Mouse (Mus musculus) right cerebral cortex, postnatal 10 days (tissue): Measurements from ENCODE around the gene Rasgef1b.
"Not testable (repeated sequence)": the region's sequence is repeated elsewhere in the genome, so short reads cannot be mapped to it uniquely, and the experiment has no call there.

ENCODE experiments used
- DNase-seq, 2 experiments: peaks; one replicate each; pipeline ENCODE4 v3.0.0; 2021; ENCODE audit warnings: low spot score in 2 of 2

Gene Rasgef1b

DNA sequence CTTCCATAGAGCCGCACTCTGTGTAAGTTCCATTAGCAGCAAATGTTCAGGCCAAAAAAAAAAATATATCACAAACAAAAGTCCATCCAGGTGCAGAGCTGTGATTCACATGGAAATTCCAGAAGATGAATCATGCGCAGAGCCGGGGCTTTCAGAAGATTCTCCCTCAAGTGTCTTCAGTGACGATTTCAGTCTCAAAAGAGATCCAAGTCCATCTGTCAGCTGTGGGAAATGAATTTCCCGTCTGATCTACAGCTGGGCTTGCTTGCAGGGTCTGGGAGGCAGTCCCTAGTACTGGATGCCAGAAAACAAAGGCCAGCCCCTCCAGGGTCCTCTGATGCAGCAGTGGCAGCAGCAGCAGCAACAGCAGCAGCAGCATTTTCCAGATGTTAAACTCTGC, 510.5 kb downstream of the Rasgef1b start:
- peak; percentile 48 to 63 for DNase-seq

DNA sequence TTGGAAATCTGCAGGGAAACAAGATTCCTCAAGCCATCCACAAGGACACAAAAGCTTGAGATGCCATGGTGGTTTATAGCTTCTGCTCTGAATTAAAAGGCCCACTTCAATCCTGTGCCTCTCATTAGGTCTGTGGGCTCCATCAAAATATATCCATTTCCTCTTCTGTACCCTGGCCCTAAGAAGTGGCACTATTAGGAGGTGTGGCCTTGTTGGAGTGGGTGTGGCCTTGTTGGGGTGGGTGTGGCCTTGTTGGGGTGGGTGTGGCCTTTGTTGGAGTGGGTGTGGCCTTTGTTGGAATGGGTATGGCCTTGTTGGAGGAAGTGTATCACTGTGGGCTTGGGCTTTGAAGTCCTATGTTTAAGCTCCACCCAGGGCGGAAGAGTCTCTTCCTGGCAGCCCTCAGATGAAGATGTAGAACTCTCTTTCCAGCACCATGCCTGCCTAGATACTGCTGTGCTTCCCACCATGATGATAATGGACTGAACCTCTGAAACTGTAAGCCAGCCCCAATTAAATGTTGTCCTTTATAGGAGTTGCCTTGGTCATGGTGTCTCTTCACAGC, 512.2 kb downstream of the Rasgef1b start:
- DNase-seq, result not testable (repeated sequence)

DNA sequence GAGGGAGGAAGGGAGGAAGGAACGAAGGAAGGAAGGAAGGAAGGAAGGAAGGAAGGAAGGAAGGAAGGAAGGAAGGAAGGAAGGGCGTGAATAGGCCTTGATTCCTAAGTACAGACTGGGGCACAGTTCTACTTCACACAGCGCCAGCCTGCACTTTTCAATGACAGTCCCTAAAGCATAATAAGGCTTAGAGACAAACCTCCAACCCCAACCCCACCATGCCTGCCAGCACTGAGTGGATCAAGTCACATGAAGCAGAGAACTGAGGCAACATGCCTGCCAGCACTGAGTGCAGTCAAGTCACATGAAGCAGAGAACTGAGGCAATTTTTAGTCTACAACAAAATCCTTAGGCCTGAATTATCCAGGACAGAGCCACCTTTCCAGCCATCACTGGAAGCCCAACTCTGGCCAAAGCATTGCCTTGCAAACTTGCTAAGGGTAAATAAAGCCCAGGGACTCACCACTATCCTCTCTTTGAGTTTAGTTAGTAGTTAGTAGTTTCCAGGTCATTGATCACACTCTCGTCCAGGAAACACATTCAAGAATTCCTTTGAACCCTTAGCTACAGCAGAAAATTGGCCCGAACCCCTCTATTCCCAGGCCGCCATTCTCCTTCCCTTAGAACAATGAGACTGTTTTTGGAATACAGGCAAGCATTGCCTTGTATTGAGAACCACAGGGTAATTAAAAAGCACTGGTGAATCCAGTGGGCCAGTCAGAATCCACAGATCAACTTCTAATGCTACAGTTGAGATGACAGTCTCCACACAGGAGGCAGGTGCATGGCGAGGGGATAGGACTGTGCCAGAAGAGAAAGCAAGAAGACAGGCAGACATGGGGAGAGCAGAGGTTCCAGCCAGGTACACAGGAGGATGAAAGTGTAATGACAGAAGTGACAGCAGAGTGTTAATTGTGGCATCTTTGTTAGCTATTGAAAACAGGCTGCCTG, 513.4 kb downstream of the Rasgef1b start:
- DNase-seq, result no peak

DNA sequence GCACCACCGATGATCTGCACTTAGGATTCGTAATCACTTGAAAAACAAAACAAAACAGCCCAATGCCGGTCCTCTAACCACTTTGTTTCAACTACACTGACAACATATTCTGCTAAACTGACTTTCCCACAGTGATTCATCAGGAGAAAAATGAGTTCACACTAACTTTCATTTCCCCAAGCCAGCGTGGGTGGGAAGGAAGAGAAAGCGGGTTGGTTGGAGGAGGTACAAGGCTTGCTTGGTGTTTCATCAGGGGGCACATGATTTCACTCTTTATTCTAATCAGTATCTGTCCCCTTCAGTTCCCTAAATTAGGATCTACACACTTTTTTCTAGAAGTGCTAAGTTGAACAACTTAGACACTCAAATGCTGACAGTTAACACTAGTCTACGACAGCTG, 514.5 kb downstream of the Rasgef1b start:
- DNase-seq, result no peak

DNA sequence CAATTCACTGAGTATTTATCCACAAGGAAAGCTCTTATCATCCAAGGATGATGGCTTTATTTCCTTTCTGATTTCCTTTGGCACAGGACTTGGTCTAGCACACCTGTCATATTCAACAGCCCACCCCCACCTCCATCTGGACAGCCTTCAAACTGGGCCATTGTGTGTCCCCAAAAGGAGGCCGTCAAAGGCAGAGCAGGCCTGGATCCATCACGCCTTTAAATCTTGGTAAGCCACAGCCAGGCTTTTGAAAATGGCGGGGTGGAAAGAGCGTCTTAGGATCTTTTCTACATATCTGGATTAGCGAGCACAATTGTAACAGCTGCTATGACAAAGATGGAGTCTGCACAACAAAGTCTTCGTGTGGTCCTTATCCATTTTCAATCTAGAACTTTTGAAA, 515.7 kb downstream of the Rasgef1b start:
- DNase-seq, result no peak

DNA sequence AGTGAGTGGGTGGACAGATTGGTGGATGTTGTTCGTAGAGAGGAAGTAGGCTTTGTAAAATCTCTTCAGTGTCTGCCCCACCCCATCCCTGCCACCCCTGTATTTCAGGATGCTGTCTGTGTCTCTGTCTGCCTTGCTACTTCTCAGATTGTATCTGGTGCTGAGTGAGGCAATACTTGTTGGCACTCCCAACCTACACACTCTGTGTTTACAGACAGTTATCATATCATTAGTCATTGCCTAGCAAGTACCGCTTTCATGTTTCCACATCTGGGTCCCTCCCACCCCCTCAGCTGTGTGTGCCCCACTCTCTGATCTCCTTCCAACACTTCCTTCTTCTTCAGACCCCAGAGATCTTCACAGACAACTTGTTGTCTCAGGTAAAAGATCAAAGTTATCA, 525.4 kb downstream of the Rasgef1b start:
- no peak for DNase-seq

DNA sequence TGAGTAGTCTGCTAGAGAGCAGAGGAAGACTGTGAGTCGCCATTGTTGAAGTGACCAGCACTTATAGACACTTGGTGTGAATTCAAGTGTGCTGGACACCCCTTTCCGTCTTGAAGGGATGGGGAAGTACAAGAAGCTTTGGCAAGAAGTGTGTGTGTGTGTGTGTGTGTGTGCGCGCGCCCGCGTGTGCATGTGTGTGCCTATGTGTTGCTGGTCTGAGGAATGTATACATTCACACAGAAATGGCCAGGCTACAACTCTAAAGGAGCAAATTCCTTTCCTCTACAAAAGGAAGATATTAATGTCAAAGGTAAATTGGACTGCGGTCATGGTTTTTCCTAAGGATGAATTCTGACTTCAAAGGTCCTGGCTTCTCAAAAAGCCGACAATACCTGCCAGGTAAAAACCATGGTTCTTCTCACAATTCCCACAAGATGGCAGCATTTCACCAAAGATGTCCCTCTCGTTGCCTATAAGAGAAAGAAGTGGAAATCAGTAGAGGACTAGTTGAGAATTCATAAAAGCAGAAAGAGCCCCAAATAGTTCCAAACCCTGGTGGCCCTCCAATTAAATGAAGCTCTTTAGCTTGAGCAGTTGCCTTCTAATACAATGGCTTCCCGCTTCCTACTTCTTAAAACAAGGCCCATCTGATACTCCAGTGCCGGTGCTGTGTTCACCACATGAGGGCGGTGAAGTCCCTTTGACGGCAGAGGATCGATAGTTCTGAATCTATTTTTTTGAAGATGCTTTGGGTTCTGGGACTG, 526.6 kb downstream of the Rasgef1b start:
- DNase-seq, result peak; percentile 67 to 73

DNA sequence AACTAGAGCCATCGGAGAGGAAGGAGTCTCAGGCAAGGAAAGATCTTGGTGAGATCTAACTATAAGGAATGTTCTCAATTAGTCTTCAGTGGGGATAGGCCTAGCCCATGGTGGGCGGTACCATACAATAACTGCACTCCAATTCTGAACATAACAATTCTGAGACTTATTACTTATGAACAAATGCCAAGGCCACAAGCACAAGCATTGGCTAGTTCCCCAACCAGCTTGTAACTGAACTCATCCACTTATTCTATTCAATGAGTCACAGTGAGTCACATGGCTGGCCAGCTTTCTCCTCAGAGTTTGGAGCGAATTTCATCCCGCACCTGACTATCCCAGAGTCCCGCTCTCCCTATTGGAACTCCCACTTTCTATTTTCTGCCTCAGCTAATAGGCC, 533.4 kb downstream of the Rasgef1b start:
- no peak for DNase-seq

DNA sequence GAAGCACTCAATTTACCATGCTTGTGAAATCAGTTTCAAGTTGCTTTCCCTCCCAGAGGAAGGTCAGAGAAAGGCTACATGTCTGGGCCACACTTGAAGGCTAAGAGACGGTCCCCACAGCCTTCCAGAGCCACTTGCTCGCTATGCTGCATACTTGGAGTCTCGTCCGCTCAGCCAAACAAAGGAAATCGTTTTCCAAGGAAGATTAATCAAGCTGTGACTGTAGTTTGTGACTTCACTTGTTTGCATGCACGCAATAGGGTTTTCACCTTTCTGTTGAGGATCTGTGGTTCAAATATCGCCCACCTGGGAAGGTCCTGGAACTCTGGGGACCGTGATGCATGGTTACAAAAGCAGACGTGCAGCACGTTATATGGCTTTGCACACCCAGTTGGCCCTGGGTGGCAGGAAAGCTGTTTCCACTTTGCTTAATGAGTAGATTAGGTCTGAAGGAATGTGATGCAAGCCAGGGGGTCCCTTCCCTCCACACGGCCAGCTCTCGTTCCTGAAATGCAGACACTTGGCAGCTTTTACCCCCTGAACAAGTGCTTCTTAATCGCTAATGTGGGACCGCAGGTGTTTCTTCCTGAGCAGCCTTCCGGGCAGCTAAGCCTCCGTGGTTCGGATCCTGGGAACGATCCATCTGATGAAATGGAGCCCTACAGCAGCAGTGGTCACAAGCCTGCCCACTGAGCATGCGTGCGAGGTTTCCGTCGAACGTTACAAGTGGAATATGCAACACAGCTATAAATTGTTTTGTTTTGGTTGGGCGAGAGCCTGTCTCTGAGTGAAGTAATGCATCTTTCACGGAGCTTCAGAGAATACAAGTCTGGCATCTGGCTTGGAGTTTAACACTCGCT, 537.7 kb downstream of the Rasgef1b start:
- no peak for DNase-seq

DNA sequence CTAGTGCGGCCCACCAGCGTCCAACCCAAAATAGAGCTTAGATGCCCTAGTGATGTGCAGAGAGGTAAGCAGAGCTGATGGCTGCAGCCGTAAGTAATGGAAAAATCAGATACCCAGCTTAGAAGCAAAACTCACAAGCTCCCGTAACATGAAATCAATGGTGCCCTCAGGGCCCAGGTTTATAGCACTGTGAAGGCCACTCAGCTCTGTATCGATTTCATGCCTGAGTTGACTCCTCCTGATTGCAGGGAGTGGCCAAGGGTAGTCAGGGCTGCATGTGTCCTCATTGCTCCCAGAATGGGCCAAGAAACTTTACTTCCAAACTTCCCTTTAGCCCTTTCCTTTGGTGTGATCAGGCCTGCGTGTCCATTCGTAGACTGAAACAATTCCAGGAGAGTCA, 545.2 kb downstream of the Rasgef1b start:
- no peak for DNase-seq

DNA sequence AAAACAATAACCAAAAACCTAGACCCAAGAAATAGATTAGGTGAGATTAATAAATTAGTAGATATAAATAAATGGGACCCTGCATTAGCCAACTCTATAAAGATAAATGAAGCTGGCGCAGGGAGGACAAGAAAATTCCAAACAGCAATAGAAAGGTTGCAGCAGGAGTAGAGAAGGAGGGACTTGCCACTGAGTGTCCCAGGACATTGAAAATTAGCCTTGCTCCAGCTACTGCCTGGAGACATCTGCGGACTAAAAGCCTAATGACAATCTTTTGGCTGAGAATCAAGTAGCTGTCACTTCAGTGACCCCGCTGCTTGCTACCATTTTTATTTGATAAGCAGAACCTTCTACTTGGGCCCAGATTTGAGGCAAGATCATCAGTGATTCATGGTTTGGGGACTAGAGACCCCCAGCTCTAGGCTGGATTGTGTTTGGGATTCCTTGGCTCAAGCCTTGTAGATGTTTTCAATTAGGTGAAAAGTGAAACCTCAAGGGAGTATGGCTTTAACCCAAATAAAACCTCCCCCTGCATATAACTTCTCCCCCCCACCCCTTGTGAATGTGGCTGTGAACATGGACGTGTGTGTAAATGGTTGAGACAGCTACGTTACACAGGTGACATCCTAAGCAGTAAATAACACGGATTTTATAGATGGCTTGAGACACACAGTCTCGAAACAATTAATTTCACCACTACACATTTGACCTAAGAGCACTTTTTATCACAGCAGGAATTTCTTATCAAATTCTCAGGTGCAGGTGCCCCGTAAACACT, 554.1 kb downstream of the Rasgef1b start:
- no peak for DNase-seq

DNA sequence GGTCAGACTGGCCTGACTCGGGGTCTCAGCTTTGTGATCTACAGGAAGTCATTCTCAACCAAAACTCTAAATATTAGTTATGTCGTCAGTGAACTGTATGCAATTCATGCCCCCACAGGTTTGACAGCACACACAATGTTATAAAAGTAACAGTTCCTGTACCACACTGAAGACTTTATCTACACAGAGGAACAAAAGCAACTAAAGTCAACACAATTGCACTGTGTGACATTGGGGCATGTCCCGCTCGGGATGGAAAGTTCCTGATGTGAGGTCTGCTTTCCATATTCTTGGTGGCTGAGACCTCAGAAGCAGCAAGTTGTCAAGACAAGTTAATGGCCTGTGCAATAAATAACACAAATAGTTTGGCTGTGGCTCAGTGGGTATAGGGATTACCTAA, 559.0 kb downstream of the Rasgef1b start:
- DNase-seq, result no peak

DNA sequence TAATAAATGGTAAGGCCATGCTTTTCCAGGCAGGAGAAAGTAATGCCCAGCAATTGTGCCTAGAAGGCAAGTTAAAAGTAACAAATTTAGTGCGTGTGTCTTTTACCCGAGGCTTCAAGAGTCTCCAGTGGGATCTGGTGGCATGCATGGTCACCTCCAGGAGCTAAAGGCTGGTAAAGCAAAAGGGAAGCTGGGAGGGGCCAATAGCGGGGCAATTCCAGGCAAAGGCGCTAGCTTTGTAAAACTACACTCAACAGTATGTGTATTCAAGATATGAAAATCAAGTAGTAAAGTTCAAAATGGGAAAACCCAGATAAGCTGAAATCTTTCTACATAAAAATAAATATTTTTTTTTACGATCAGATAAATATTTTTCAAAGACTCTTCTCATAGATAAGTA, 561.1 kb downstream of the Rasgef1b start:
- no peak for DNase-seq
